8 mouse cellular contexts compared by ENCODE assay signal in the genomic region with DNA sequence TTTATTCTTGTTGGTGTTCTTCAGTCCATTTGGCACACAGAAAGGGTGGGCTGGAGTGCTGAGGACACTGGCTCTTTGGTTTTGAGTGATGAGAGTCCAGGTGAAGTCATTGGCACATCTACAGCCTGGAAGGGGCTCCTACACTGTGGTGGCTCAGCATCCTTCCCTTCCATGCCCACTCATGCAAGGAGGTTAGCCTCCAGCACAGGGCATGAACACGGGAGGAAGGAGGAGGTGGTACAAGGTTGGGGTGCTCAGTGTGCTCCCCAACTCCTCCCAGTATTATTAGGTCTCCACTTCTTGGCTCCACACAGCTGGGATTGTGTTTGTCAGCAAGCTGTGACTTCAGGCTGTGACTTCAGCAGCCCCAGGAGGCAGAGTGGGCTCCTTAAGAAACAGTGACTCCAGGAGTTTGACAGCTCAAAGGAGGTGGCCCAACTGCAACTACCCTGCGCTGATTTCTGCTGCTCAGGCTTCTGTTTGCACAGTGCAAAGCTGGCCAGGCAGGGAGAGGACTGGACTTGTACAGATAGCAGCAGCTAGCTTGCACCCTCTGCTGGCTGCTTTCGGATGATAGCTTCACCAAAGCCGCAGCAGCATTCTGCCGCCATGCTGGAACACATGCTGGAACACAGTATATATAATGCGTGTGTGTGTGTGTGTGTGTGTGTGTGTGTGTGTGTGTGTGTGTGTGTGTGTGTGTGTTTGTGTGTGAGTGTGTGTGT. TPM values are rescaled to one million over a fixed set of nuclear protein-coding genes. Genes with fewer than 3 reads are reported as not detected.
DNase-seq lines count a peak whose midpoint lies in the region; ATAC-seq and TF ChIP-seq lines count a peak whose summit lies in the region.

No protein-coding gene starts in this region.

- no peak overlapping the region for H3K27ac ChIP-seq in heart, embryonic 11.5 days (ENCODE audit: low read depth, low read length)
- no peak overlapping the region for H3K27ac ChIP-seq in kidney, embryonic 16.5 days (ENCODE audit: low read length)
- H3K27ac ChIP-seq in liver, adult 2 months (replicated peaks; ENCODE audit: insufficient read depth, low read depth, low read length): no peak overlapping the region

- H3K4me1 ChIP-seq in heart, embryonic 11.5 days (ENCODE audit: control insufficient read depth, insufficient read depth, low read length): peaks cover 10% of the 10 kb centered on the region; the same call in 1 of the 2 replicates
- peaks cover 21% of the 10 kb centered on the region for H3K4me1 ChIP-seq in kidney, embryonic 16.5 days (ENCODE audit: insufficient read depth, low read length)
- H3K4me1 ChIP-seq in liver, adult 2 months (ENCODE audit: control insufficient read depth, insufficient read depth, low read length): no peaks in the 10 kb centered on the region

- no peak for TF ChIP-seq POLR2A in liver, adult 2 months (IDR thresholded peaks at IDR 0.05; ENCODE audit: extremely low read depth, insufficient read depth, low read length)

- 0 out of 2 replicates have a peak, but pooled peaks have one; percentile 39 for ATAC-seq in erythroid progenitor cell, adult 5-6 weeks (replicated peaks; ENCODE audit: low FRiP score, poor library complexity, severe bottlenecking)
- peak; percentile 51; the same call in 1 of the 2 replicates for ATAC-seq in heart, embryonic 11.5 days (replicated peaks; ENCODE audit: insufficient number of reproducible peaks, low FRiP score, low TSS enrichment)
- ATAC-seq in kidney, embryonic 16.5 days (ENCODE audit: low FRiP score, low TSS enrichment): peak; percentile 87

- WGBS in heart, embryonic 11.5 days (ENCODE audit: insufficient replicate concordance): 13% methylated on average over 6 of the region's 6 CpGs
- WGBS in kidney, embryonic 16.5 days: 7% methylated on average over 6 of the region's 6 CpGs
- WGBS in liver, adult 2 months: 4% methylated on average over 6 of the region's 6 CpGs

- H3K36me3 ChIP-seq in C2C12 (ENCODE audit: control insufficient read depth, insufficient read depth): no peaks in the 10 kb centered on the region
- no peaks in the 10 kb centered on the region for H3K36me3 ChIP-seq in heart, embryonic 11.5 days (ENCODE audit: control insufficient read depth, insufficient read depth, low read length)
- no peaks in the 10 kb centered on the region for H3K36me3 ChIP-seq in kidney, embryonic 16.5 days (ENCODE audit: insufficient read depth, low read length)
- no peaks in the 10 kb centered on the region for H3K36me3 ChIP-seq in liver, adult 2 months (ENCODE audit: control insufficient read depth, insufficient read depth, low read length)

- H3K9ac ChIP-seq in heart, embryonic 11.5 days (ENCODE audit: low read depth, low read length): no peak overlapping the region
- no peak overlapping the region for H3K9ac ChIP-seq in kidney, embryonic 16.5 days (replicated peaks; ENCODE audit: low read length)
- H3K9ac ChIP-seq in liver, adult 2 months (ENCODE audit: low read depth, low read length): no peak overlapping the region

- no peaks in the 10 kb centered on the region for H3K27me3 ChIP-seq in C2C12 (ENCODE audit: control insufficient read depth, insufficient read depth, insufficient read length)
- H3K27me3 ChIP-seq in heart, embryonic 11.5 days (ENCODE audit: control insufficient read depth, insufficient read depth, low read length): 0 out of 2 replicates have a peak, but pooled peaks cover 2% of the 10 kb centered on the region
- H3K27me3 ChIP-seq in kidney, embryonic 16.5 days (ENCODE audit: insufficient read depth, low read length): no peaks in the 10 kb centered on the region
- no peaks in the 10 kb centered on the region for H3K27me3 ChIP-seq in liver, adult 2 months (ENCODE audit: control insufficient read depth, insufficient read depth, low read length)

- DNase-seq in brain, adult 2 months (ENCODE audit: low read depth, low spot score): peak; percentile 97
- peak; percentile 82 for DNase-seq in liver, adult 2 months (ENCODE audit: extremely low read depth, low read depth, low spot score)
- peak; percentile 18 for DNase-seq in naive thymus-derived CD4-positive, alpha-beta T cell, adult 2 months (ENCODE audit: low read depth)
- peak; percentile 23 for DNase-seq in thymus, postnatal 0 days (ENCODE audit: low spot score)

- peak; percentile 94 for TF ChIP-seq CTCF in C2C12 (IDR thresholded peaks at IDR 0.05; ENCODE audit: control insufficient read depth, insufficient read depth, insufficient read length)
- peak; percentile 96 for TF ChIP-seq CTCF in liver, adult 2 months (IDR thresholded peaks at IDR 0.05; ENCODE audit: low read depth, low read length)

- no peak overlapping the region for H3K4me3 ChIP-seq in C2C12 (ENCODE audit: insufficient read depth, poor library complexity, severe bottlenecking)
- no peak overlapping the region for H3K4me3 ChIP-seq in heart, embryonic 11.5 days (ENCODE audit: low read depth, low read length)
- H3K4me3 ChIP-seq in kidney, embryonic 16.5 days (ENCODE audit: low read length): no peak overlapping the region
- no peak overlapping the region for H3K4me3 ChIP-seq in liver, adult 2 months (ENCODE audit: insufficient read depth, low read depth, low read length)

- H3K4me2 ChIP-seq in heart, embryonic 11.5 days: no peak overlapping the region
- no peak overlapping the region for H3K4me2 ChIP-seq in kidney, embryonic 16.5 days (replicated peaks; ENCODE audit: low read depth, low read length)

- no peaks in the 10 kb centered on the region for H3K79me3 ChIP-seq in C2C12 (ENCODE audit: low read depth)

- no peak overlapping the region for H3ac ChIP-seq in C2C12 (ENCODE audit: control insufficient read depth, insufficient read length, low read depth)

- no peaks in the 10 kb centered on the region for H3K9me3 ChIP-seq in heart, embryonic 11.5 days (replicated peaks; ENCODE audit: control insufficient read depth, low read length)
- H3K9me3 ChIP-seq in kidney, embryonic 16.5 days (ENCODE audit: low read length): no peaks in the 10 kb centered on the region

- no peaks in the 10 kb centered on the region for H3K79me2 ChIP-seq in C2C12 (ENCODE audit: control insufficient read depth, insufficient read depth)
- H3K79me2 ChIP-seq in liver, adult 2 months (ENCODE audit: control insufficient read depth, insufficient read depth, low read length): no peaks in the 10 kb centered on the region

TF ChIP-seq in C2C12, 6 proteins besides CTCF, POLR2A, EP300 and RAD21:
- no peak for TF ChIP-seq MYOG (IDR thresholded peaks at IDR 0.05; ENCODE audit: control insufficient read depth, extremely low read depth, insufficient read length)
- peak; percentile 50 for TF ChIP-seq MAX (IDR thresholded peaks at IDR 0.05)

RNA-seq across cellular contexts. Expression of gene Rab4a, which starts 22.1 kb away (rescaled TPM):
- polyA plus RNA-seq in C2C12 (2012; fragmentation: generic; extraction: Trizol): 19.7 TPM
- total RNA-seq in erythroid progenitor cell, adult 5-6 weeks (2015; ENCODE audit: low replicate concordance): 1.7 and 3.6 TPM in 2 replicates
- total RNA-seq in erythroid progenitor cell, adult 5-6 weeks (2017; ENCODE audit: low replicate concordance): 3.3 TPM in 1 of 2 replicates, not detected in the other
- polyA plus RNA-seq in heart, embryonic 11.5 days (2014; fragmentation: Nextera tagmentation; extraction: Ambion mirVana): 55.0 and 58.7 TPM in 2 replicates
- polyA plus RNA-seq in kidney, embryonic 16.5 days (2015; fragmentation: Nextera tagmentation; extraction: Ambion mirVana): 50.8 and 51.5 TPM in 2 replicates
- total RNA-seq in liver, adult 2 months (2014; rRNA removed): 15.4 and 15.7 TPM in 2 replicates
- 24.4 and 24.6 TPM in 2 replicates for polyA plus RNA-seq in liver, adult 2 months (2012; rRNA removed)
- 23.4 and 23.5 TPM in 2 replicates for polyA plus RNA-seq in thymus, postnatal 0 days (2015; fragmentation: Nextera tagmentation; extraction: Ambion mirVana)

Comparison
In these comparisons a context has a peak if more than half of its experiments do, and no peak if none do; other contexts are left out.
1. DNase-seq: peak in every context shown above with its lines; median percentile 97 in brain, adult 2 months; 82 in liver, adult 2 months; 23 in thymus, postnatal 0 days; 18 in naive thymus-derived CD4-positive, alpha-beta T cell, adult 2 months.